Mouse (Mus musculus) A20 (cell line): ENCODE results near the gene Arhgef3.
A peak's percentile ranks its signal among the peaks of the same experiment; 100 is the strongest.
"Not testable (repeated sequence)": the region's sequence is repeated elsewhere in the genome, so short reads cannot be mapped to it uniquely, and the experiment has no call there.

ENCODE experiments used
- DNase-seq: peaks from one replicate; pipeline ENCODE4 v3.0.0-alpha.2; 2011; ENCODE audit warnings: low read depth, low spot score

Gene Arhgef3

DNA sequence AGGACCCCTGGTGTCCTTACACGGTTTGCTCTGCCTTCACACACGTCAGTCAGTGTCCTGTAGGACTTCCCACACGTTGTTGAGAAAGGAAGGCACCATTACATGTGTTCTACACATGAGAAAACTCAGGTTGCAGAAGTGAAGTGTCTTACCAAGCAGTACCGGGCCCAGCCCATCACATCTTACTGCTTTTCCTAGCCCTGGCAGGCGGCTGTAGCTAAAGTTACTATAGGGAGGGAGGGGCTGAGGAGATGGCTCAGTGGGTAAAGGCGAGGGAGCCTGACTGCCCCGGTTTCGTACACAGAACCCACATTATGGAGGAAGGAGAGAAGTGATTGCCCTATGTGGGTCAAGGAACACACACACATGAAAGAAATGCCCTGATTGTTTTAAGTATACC, 116.8 kb downstream of the Arhgef3 start:
- DNase-seq, result no peak

DNA sequence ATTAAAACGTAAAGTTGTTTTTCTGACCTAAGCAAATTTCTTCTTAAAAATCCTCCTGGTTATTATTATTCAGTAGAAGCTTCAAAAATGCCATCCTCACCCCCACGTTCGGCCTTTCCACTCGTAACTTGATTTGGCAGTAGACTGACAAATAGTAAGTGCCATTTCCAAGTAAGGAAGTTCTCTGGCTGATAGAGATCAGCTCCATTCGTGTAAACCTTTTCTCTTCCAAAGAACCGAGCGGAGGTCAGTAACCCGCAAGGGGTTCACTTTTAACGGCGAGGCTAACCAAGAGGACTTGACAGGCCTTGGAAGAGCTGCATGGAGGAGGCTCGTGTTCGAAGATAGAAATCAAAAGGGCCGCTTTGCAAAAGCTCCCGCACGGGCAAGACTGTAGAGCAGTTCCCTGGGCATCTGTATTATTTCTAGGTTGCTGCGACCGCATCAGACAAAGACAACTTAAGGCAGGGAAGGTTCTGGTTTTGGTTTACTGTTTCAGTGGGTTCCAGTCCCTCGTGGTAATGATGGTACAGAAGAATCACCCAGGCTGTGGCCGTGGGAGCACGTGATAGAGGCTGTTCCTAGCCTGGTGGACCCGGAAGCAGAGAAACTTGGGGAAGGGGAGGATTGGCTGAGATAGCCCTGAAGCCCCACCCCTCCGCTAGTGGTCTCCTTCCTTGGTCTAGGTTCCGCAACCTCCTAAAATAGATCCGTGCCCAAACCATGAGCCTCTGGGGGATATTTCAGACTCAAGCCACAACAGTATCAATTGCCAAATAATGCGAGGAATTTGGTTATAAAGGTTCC, 117.5 kb downstream of the Arhgef3 start:
- no peak for DNase-seq

DNA sequence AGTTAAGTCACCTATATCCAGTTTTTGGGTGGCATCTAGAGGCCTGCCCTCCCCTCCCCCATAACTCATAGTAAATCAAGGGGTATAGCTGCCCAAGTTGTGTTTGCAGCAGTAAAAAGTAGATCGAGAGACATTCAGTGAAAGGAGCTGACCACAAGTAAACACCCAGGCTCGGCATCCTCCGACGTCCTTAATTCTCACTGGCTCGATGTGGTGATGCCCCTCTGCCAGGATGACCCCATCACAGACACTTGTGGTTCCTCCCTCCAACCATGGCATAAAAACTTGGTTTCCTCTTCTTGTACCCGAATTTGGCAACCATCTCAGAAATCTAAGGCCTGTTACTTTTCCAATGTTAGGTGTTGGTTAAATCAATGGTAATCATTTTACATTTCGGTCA, 118.4 kb downstream of the Arhgef3 start:
- no peak for DNase-seq

DNA sequence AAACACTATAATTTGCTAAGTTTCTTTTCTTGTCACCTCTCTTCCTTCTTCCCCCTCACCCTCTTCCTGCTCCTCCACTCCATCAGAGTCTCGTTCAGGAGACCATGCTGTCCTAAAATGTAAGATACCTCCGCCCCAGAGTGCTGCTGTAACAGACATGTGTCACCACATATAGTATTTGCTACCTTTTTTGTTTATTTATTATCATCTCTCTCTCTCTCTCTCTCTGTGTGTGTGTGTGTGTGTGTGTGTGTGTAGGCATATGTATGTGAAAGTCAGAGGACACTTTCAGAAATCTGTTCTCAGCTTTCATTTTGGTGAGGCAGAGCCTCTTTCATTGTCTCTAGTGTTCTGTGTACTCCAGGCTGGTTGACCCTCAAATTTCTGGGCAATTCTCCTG, 119.0 kb downstream of the Arhgef3 start:
- DNase-seq, result no peak

DNA sequence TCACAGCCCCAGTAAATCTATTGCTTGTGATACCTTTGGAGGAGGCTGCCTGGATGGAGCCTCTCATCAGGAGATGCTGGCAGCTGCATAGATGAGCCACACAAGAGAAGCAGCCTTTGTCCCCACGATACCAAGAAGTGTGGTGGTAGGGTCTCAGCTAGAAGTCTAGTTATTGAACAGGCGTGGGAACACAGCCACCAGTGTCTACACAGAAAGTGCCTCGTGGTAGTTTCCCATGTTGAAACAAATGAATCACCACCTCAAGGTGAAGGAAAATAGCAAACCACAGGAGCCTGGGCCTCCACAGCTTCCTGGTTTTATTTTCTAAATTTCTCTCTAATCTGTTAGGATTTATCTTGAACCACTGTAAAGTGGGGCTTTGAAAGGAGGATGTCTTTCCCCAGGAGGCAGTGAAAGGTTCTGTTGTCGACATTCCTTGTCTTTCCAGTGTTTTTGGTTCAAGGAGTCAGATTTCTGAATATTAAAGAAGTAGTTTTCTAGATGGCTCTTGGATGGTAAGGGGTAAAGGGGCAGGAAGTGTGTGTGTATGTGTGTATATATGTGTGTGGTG, 119.7 kb downstream of the Arhgef3 start:
- no peak for DNase-seq

DNA sequence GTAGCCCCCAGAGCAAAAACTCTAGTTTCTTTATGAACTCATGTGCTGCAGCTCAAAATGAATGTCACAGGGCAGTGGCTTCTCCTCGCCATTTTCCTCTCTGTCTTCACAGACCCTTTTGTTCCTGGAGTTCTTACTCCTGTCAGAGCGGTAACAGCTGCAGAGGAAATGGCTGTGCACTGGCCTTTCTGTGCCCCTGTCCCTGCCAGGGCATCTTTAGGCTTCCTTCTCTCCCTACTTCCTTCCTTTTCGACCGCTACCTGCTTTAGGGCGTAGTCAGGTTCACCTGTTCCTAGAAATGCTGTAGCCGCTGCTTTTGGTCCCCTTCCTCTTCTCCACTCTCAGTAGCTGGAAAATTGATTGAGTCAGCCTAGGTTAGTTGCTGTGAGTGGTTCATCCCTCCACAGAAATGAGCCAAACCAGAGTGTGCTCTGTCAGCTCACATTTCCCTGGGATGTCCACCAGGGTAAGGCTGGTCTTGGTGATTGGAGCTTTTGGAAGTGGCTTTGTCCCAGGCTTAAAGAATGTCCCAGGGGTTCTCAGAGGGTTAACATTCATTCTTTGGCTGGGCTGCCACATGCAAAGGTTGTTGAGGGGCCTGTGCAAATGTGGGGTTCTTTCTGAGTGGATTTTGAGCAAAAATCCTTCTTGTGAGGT, 121.3 kb downstream of the Arhgef3 start:
- no peak for DNase-seq

DNA sequence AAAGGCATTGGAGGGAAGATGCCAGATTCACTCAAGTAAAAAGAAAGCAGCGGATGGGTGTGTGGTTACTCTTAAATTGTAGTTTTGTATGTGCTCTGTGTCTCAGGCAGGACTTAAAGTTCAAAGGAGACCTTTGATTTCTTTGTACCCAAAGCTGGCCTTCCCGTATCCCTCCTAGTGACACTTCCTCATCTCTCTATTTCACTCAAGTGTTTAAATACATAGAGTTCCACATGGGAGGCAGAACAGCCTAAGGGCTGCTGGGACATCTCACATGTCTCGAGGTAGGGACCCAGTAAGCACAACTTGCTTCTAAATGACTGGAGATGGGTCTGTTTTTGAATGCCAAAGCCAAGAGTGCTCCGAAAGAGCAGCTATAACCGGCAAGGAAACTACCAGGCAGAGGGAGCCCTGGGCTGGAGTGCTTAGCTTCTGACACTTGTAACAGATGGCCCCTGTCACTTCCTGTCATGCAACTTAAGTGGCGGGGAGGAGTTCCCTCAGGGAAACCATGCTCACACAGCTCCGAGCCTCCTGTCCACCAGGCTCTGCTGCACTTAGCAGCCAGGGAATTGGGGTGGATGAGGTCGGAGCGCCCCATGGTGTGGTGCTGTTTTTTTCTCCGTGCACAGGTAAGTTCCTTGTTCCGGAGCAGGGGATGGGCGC, 123.0 kb downstream of the Arhgef3 start:
- no peak for DNase-seq

DNA sequence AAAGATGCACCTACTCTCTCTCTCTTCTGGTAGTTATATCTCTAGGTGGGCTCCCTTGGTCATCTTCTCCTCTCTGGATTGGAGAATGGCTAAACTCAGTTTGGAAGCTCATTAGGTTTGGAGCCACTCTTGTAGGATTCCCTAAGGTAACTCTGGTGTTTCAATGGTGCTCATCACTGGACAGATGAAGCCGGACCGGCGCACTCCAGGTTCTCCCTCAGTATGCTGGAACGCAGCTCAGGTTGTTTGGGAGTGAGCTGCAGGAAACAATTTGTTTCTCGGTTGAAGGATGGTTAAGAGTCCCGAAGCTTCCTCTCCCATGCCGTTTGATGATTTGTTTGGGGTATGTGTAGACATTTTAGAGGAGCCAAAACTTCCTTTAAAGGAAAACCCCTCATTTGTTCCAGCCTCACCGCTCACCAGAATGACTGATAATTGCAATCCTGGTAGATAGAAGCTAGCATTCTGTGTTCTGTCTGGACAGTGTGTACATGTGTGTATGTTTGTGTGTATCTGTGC, 124.0 kb downstream of the Arhgef3 start:
- DNase-seq, result no peak

DNA sequence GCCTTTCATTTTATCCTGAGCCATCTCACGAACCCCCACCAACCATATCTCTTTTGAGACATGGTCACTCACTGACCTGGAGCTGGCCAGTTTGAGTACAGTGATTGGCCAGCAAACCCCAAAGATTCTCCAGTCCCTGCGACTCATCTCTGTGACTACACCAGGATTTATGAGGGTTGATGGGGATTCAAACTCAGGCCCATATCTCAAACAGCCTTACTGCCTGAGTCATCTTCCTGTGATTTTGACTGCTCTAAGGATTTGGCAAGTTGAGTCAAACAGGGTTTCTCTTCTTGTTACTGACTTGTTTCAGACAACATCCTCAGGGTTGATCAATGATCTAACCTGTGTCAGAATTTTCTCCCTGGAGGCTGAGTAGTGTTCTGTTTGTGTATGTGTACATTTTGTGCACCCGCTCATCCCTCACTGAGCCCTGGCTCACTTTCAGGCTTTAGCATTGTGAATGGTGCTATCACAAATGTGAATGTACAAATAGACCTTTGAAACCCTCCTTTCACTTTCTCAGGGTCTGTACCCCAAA, 124.9 kb downstream of the Arhgef3 start:
- no peak for DNase-seq

DNA sequence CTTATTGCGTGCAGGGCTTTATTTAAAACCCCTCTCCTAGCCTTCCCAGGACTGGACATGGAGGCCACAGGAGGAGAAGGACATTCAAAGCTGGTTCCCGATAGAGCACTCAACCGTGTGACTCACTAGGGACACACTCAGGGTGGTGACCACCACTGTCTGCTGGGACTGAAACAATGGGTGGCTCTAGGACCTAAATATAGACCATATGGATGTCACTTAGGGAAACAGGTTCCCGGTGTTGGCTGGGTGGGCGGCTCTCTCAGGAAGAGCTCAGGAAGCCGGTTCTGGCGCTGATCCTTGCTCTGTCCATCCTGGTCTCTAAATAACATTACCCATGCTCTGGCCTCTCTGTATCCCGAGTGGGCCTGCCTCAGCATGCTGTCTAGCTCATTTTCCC, 127.6 kb downstream of the Arhgef3 start:
- no peak for DNase-seq

DNA sequence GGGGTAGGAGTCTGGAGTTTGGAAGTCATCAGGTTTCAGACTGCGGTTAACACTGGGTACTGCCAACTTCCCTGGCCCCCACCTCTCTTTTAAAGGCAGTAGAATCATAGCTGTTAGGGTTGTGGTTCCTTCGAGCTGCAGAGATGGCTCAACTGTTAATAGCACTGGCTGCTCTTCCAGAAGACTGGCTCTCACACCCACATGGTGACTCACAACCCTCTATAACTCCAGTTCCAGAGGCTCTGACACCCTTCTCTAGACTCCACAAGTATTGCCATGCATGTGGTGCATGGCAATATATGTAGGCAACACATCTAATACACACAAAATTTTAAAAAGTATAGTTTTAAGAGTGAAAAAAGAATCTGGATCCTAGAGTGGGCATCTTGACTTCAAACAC, 128.1 kb downstream of the Arhgef3 start:
- DNase-seq, result no peak

DNA sequence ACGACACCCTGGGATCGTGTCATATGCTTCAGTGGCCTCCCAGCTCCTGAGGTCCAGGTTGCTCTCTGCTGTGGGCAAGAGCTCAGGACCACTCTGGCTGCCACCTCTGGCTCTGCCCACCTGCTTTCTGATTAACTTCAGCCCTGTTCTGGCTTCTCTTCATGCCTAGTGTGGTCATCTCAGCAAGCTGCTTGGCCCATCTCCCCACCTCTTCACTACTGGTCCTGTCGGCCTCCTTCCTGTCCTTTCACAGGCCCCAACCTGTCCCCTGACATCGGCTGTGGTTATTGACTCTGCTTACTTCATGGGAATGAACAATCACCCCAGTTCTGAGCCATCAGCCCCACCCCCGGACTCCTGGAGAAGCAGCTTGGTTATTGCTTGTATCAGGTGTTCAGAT, 128.9 kb downstream of the Arhgef3 start:
- no peak for DNase-seq

DNA sequence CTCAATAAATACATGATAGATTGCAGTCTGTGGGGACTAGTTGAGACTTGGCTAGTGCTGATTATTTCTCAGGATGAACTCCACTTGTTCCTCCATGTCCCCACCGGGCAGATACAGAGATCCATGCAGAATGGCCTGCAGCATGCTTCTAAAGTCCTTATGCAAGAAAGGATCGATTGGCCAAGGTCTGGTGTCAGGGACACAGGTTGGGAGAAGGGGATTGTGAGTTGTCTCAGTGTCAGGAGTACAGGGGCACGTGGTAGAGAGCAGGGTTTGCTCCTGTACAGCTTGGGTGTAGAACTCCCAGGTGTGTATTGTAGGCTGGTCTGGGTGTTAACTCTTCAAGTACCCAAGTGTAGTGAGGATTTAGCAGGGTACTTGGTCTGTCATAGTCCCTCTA, 130.2 kb downstream of the Arhgef3 start:
- DNase-seq, result no peak

DNA sequence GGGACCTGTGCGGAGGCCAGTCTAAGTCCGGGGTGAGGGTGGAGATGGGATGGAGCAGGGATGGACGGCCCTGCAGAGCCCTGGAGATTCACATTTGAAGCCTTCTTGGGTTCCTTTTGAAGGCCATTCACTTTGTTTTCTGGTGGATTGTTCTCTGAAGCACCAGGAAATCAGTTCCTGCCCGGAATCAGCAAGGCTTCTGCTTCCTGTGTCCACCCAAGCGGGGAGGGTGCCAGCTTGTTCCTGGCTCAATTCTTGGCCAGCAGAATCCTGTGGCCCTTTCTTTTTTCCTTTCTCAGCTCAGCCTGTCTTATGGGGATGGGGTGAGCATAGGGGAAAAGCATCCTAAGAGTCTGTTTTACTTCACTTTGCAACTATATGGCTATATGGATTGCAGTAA, 131.7 kb downstream of the Arhgef3 start:
- DNase-seq, result no peak

DNA sequence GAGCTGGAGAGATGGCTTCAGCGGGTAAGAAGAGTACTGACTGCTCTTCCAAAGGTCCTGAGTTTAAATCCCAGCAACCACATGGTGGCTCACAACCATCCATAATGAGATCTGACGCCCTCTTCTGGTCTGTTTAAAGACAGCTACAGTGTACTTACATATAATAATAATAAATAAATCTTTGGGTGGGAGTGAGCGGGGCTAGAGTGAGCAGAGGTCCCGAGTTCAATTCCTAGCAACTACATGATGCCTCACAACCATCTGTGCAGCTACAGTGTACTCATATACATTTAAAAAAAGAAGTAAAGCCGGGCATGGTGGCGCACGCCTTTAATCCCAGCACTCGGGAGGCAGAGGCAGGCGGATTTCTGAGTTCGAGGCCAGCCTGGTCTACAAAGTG, 132.2 kb downstream of the Arhgef3 start:
- not testable (repeated sequence) for DNase-seq

DNA sequence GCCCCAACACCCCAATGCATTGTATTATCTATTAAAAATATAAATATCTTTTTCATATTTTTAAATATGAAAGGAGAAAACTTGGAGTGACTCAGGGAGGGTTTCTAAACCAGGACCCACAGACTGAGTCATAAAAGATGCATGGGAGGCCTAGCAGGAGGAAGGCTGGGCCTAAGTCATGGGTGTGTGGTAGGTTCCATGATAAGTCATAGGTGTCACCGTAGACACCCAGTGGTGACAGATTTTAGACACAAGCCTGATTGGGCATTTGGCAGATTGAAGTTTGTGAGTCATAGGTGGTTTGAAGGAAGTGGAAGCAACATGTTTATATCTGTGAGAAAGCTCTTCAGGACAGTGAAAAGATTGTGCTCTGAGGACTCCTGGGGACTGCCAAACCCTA, 134.4 kb downstream of the Arhgef3 start:
- DNase-seq, result peak; percentile 7

DNA sequence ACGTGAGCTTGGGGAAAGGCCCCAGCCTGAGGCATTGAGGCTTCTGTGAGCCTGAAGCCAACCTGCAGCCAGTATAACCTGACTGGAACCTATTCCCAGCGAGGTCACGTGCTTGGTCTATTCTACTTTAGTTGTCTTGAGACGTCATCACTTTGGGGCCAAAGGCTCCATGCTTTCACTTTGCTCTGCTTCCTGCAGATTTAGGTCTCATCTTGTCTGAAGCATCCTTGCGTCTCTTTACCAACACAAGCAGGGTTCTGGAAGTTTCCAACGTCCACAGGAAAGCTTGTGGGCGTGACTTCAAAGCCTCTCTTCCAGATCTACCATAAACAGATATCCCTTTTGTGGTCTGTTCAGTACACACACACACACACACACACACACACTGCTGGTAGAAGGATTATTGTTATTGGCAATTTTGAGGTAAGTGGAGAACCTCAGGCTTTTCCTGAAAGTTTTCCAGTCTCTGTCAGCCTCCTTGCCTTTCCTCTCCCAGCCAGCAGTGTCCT, 135.6 kb downstream of the Arhgef3 start:
- DNase-seq, result no peak

DNA sequence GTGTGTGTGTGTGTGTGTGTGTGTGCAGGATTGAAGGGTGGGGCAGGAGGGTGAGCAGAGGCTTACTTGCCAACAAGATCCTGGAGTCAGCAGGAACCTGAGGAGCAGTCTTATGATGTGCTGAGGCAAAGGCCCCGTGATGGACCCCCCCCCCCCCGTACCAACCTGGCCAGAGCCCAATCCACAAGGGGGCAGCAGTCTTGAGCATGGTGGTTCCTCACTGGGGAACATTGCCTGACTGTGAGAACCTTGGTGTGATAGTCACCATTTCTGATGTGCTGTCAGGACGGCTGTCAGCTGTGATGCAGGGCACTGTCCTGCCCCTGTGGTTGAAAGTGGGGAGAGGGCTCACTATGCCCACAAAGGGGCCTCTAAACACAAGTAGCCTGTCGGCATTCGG, 138.7 kb downstream of the Arhgef3 start:
- DNase-seq, result no peak

DNA sequence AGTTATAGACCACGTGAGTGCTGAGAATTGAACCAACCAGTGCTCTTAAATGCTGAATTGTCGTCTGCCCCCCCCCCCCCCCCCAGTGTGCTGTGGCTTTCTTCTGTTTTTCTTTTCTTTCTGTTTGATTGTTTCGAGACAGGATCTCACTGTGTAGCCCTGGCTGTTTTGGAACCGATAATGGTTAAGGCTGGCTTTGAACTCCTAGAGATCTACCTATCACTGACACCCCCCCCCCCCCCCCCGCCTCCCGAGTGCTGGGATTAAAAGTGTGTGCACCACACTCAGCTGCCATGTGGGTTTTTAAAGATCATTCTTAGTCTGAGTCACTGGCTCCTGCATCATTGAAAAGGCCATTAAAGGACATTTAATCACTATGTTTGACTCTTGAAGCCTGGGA, 147.7 kb downstream of the Arhgef3 start:
- no peak for DNase-seq

DNA sequence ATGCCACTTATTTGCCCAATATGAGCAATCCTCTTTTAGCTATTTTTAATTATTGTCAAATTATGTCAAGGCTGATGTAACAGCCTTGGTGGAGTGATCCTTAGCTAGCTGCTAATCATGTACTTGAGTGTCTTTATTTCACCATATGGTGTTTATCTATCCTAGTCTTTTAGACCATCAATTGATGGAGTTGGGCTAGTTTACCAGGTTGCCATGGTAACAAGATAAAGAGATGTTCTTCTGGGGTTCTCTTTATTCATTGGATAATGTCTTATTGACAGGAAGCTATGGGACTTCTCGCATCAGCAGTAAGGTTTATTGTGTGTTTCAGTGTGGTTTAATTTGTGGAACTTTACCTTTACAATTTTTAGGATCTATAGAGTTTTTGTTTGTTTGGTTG, 151.9 kb downstream of the Arhgef3 start:
- no peak for DNase-seq

DNA sequence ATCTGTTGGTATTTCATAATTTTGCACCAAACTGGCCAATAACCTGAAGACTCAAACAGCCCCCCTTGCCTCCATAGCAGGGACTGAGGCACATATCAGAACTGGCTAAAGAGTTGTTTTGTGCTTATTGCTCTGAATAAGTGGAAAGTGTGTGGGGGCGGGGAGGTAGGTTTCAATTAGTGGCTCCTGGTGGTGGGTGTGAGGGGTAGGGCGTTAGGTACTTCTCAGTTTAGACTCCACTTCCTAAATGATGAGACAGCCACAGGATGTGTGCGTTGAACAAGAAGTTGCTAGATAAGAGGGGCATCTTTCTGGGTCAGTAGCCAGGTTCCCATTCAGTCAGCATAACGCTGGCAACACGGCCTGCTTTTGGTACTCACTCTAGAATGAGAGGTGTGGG, 153.4 kb downstream of the Arhgef3 start:
- peak; percentile 4 for DNase-seq
